Mouse (Mus musculus): ENCODE data around the gene Gm13275.
"Not testable (repeated sequence)": the region's sequence is repeated elsewhere in the genome, so short reads cannot be mapped to it uniquely, and the experiment has no call there.

- not testable (repeated sequence) for TF ChIP-seq CTCF, POLR2A (IDR thresholded peaks at IDR 0.05; ENCODE audit: insufficient read depth, low read depth, low read length)
Measured at GRCm38 (mm10) chr4:88788402-88788801, 5.9 kb upstream of the Gm13275 start, which contains the start of gene Gm13277.
